8 mouse cellular contexts compared by ENCODE assay signal in genomic region chr4:12240941-12241571, GRCm38 (mm10).
DNase-seq lines count a peak whose midpoint lies in the region; ATAC-seq lines count a peak whose summit lies in the region.

No protein-coding gene starts in this region.

- H3K27me3 ChIP-seq in heart, embryonic 16.5 days (ENCODE audit: control insufficient read depth, insufficient read depth, low read length), result 0 out of 2 replicates have a peak, but pooled peaks cover 2% of the 10 kb centered on the region
- H3K27me3 ChIP-seq in liver, embryonic 16.5 days (ENCODE audit: control insufficient read depth, insufficient read depth, low read depth, low read length), result no peaks in the 10 kb centered on the region
- H3K27me3 ChIP-seq in neural tube, embryonic 15.5 days (replicated peaks), result no peaks in the 10 kb centered on the region

- 3% methylated on average over 12 of the region's 12 CpGs for WGBS in heart, embryonic 16.5 days
- 3% methylated on average over 12 of the region's 12 CpGs for WGBS in liver, embryonic 16.5 days (ENCODE audit: insufficient replicate concordance)
- 4% methylated on average over 12 of the region's 12 CpGs for WGBS in neural tube, embryonic 15.5 days

- no peaks in the 10 kb centered on the region for H3K9me3 ChIP-seq in heart, embryonic 16.5 days (replicated peaks; ENCODE audit: control insufficient read depth, low read length)
- no peaks in the 10 kb centered on the region for H3K9me3 ChIP-seq in liver, embryonic 16.5 days (replicated peaks; ENCODE audit: control insufficient read depth, low read length)
- no peaks in the 10 kb centered on the region for H3K9me3 ChIP-seq in neural tube, embryonic 15.5 days (replicated peaks)

- H3K4me2 ChIP-seq in heart, embryonic 16.5 days (ENCODE audit: low read depth, low read length), result peak overlapping the region; percentile 58
- 0 out of 2 replicates have a peak overlapping the region, but pooled peaks have one; percentile 15 for H3K4me2 ChIP-seq in liver, embryonic 16.5 days (ENCODE audit: low read depth, low read length)
- H3K4me2 ChIP-seq in neural tube, embryonic 15.5 days, result peak overlapping the region; percentile 50

- DNase-seq in ES-CJ7 (ENCODE audit: low read depth, low spot score), result peak; percentile 74
- DNase-seq in brain, adult 2 months (ENCODE audit: low read depth, low spot score), result peak; percentile 83
- DNase-seq in fibroblast of lung, adult 2 months (ENCODE audit: low read depth), result peak; percentile 10
- DNase-seq in kidney, postnatal 25 days, result peak; percentile 61 to 67
- DNase-seq in thymus, postnatal 14 days, result peak; percentile 35

- H3K27ac ChIP-seq in heart, embryonic 16.5 days (ENCODE audit: low read length), result no peak overlapping the region
- no peak overlapping the region for H3K27ac ChIP-seq in liver, embryonic 16.5 days (ENCODE audit: low read length)
- H3K27ac ChIP-seq in neural tube, embryonic 15.5 days (replicated peaks), result no peak overlapping the region

- no peaks in the 10 kb centered on the region for H3K4me1 ChIP-seq in heart, embryonic 16.5 days (ENCODE audit: control insufficient read depth, insufficient read depth, low read length)
- no peaks in the 10 kb centered on the region for H3K4me1 ChIP-seq in liver, embryonic 16.5 days (ENCODE audit: control insufficient read depth, low read depth, low read length)
- peaks cover 6% of the 10 kb centered on the region; the same call in 1 of the 2 replicates for H3K4me1 ChIP-seq in neural tube, embryonic 15.5 days

- ATAC-seq in heart, embryonic 16.5 days (replicated peaks; ENCODE audit: extremely low read depth, insufficient read depth, low FRiP score), result no peak; the same call in 1 of the 2 replicates
- no peak for ATAC-seq in liver, embryonic 16.5 days (ENCODE audit: low read depth)
- peak; percentile 79; the same call in 1 of the 2 replicates for ATAC-seq in neural tube, embryonic 15.5 days (ENCODE audit: low FRiP score)

- no peaks in the 10 kb centered on the region for H3K36me3 ChIP-seq in heart, embryonic 16.5 days (ENCODE audit: control insufficient read depth, insufficient read depth)
- H3K36me3 ChIP-seq in liver, embryonic 16.5 days (ENCODE audit: control insufficient read depth, insufficient read depth), result no peaks in the 10 kb centered on the region
- no peaks in the 10 kb centered on the region for H3K36me3 ChIP-seq in neural tube, embryonic 15.5 days

- no peak overlapping the region for H3K9ac ChIP-seq in heart, embryonic 16.5 days (ENCODE audit: low read length)
- no peak overlapping the region for H3K9ac ChIP-seq in liver, embryonic 16.5 days (ENCODE audit: low read depth, low read length)
- no peak overlapping the region for H3K9ac ChIP-seq in neural tube, embryonic 15.5 days (replicated peaks)

- peak overlapping the region; percentile 34 for H3K4me3 ChIP-seq in heart, embryonic 16.5 days (ENCODE audit: low read length)
- no peak overlapping the region for H3K4me3 ChIP-seq in liver, embryonic 16.5 days (ENCODE audit: low read depth, low read length)
- no peak overlapping the region for H3K4me3 ChIP-seq in neural tube, embryonic 15.5 days (replicated peaks)

Comparison
In these comparisons a context has a peak if more than half of its experiments do, and no peak if none do; other contexts are left out.
1. DNase-seq: peak in every context shown above with its lines; median percentile 83 in brain, adult 2 months; 74 in ES-CJ7; 64 in kidney, postnatal 25 days; 35 in thymus, postnatal 14 days; 10 in fibroblast of lung, adult 2 months.